Mouse (Mus musculus): ENCODE data around the gene Hoxc8. TPM values are rescaled to one million over a fixed set of nuclear protein-coding genes. Genes with fewer than 3 reads are reported as not detected.

Hoxc8 gene
- polyA plus RNA-seq, 1 experiment from 2014 or later: not detected

DNA sequence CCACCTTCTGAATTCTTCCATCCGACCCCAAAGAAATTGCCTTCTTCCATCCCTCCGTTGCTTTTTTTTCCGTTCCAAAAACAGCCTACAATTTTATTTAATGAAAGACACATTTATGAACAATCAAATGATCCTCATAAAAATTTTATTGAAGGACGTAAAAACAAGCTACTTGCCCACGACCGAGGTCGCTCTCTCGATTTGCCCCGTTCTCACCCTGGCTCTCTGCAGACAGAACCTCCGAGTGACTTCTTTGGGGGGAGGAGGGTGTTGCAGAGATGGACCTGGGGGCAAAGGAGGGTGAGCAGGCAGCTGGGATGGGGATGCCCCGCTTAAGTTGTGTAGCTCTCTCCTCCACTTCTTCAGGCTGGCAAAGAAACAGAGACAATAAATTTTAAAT, 10.1 kb upstream of the Hoxc8 start:
- 3% methylated on average over 11 of the region's 11 CpGs for WGBS
- Histone ChIP-seq H3K27me3 (replicated peaks; ENCODE audit: low read depth, poor library complexity, severe bottlenecking) (peaks cover 100% of the 10 kb centered on the region), H3K36me3 (replicated peaks) (no peaks in the 10 kb centered on the region), H3K4me1 (peaks cover 10% of the 10 kb centered on the region), H3K4me3 (no peak overlapping the region), H3K9me3 (no peaks in the 10 kb centered on the region), H3K27ac (replicated peaks) (no peak overlapping the region)
- no peak for DNase-seq (ENCODE audit: low spot score)

DNA sequence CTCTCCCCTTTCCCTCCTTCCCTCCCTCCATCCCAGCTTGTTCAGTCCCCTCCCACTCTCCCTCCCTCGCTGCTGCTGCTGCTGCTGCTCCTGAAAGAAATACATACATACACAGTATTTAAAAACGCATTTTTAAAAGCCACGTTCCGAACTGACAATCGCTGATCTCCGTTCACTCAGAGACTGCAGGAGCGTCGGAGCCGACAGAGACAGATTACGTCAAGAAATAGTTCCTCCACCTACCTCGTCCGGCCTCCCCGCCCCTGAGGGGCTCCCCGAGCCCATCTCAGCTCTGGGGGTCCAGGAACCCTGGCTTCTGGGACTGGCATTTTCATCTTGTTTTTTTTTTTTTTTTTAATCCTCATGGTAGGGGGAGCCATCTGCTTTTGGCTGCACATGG, 9.5 kb upstream of the Hoxc8 start:
- DNase-seq (ENCODE audit: low spot score): no peak
- Histone ChIP-seq H3K27me3 (replicated peaks; ENCODE audit: low read depth, poor library complexity, severe bottlenecking) (peaks cover 100% of the 10 kb centered on the region), H3K4me1 (peaks cover 10% of the 10 kb centered on the region), H3K27ac (replicated peaks) (no peak overlapping the region), H3K36me3 (replicated peaks) (no peaks in the 10 kb centered on the region), H3K4me3 (peak overlapping the region; percentile 47), H3K9me3 (no peaks in the 10 kb centered on the region)
- WGBS: under 1% methylated on average over 14 of the region's 14 CpGs

DNA sequence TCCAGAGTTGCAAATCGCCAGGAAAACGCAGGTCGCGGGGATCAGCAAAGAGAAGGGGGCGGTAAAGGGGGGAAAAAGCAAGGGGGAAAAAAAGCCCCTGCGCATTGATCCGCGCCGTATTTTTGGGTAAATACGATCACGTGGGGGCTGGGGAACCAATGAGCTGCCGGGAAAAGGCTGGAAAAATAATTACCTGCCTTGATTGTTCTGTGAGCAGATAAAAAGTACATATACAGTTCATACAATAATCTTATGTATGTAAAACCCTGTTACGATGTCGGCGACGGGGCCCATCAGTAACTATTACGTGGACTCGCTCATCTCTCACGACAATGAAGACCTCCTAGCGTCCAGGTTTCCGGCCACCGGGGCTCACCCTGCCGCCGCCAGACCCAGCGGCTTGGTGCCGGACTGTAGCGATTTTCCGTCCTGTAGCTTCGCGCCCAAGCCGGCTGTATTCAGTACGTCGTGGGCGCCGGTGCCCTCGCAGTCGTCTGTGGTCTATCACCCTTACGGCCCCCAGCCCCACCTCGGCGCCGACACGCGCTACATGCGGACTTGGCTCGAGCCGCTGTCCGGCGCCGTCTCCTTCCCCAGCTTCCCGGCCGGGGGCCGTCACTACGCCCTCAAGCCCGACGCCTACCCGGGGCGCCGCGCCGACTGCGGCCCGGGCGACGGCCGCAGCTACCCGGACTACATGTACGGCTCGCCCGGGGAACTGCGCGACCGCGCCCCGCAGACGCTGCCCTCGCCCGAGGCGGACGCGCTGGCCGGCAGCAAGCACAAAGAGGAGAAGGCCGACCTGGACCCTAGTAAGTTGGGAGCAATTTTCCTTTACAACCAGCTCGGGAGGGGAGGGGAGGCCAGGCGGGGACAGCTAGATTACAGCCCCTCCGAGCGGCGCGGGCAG, 8.8 kb upstream of the Hoxc8 start:
- no peak overlapping the region for H3K27ac ChIP-seq (replicated peaks)
- DNase-seq (ENCODE audit: low spot score): peak; percentile 72
- H3K4me1 ChIP-seq: peaks cover 10% of the 10 kb centered on the region
- H3K4me3 ChIP-seq: peak overlapping the region; percentile 47
- no peaks in the 10 kb centered on the region for H3K9me3 ChIP-seq
- H3K36me3 ChIP-seq (replicated peaks): no peaks in the 10 kb centered on the region
- H3K27me3 ChIP-seq (replicated peaks; ENCODE audit: low read depth, poor library complexity, severe bottlenecking): peaks cover 100% of the 10 kb centered on the region
- under 1% methylated on average over 88 of the region's 88 CpGs for WGBS

DNA sequence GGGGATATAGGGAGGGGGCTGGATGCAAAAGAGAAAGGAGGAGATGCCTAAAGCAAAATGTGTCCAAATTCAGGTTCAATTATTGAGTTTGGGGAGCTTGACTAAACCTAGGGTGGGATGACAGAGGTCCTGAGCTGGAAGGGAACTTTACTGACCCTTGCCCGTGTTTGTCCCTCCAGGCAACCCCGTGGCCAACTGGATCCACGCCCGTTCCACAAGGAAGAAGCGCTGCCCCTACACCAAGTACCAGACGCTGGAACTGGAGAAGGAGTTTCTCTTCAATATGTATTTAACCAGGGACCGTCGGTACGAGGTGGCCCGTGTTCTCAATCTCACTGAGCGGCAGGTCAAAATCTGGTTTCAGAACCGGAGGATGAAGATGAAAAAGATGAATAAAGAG, 6.7 kb upstream of the Hoxc8 start:
- Histone ChIP-seq H3K36me3 (replicated peaks) (no peaks in the 10 kb centered on the region), H3K27ac (replicated peaks) (no peak overlapping the region), H3K27me3 (replicated peaks; ENCODE audit: low read depth, poor library complexity, severe bottlenecking) (peaks cover 100% of the 10 kb centered on the region), H3K4me1 (peaks cover 10% of the 10 kb centered on the region), H3K9me3 (no peaks in the 10 kb centered on the region), H3K4me3 (no peak overlapping the region)
- no peak for DNase-seq (ENCODE audit: low spot score)
- WGBS: 1% methylated on average over 12 of the region's 12 CpGs

DNA sequence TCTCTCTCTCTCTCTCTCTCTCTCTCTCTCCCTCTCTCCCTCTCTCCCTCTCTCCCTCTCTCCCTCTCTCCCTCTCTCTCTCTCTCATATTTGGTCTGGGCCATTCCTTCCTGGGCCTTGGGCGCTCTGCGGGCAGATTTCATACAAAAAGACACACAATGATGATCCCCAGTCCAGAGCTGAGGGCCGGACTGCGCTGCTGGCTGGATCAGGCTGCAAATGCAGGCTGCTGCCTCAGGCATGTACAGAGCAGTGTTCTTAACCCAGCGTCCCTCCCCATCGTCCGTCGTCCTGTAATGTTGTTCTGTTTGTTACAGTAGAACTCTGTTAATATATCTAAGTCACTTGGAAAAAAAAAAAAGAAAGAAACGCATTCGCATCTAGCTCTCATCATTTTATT, 5.9 kb upstream of the Hoxc8 start:
- Histone ChIP-seq H3K4me3 (no peak overlapping the region), H3K9me3 (no peaks in the 10 kb centered on the region), H3K27me3 (replicated peaks; ENCODE audit: low read depth, poor library complexity, severe bottlenecking) (peaks cover 100% of the 10 kb centered on the region), H3K4me1 (peaks cover 10% of the 10 kb centered on the region), H3K27ac (replicated peaks) (no peak overlapping the region), H3K36me3 (replicated peaks) (no peaks in the 10 kb centered on the region)
- under 1% methylated on average over 10 of the region's 10 CpGs for WGBS
- no peak for DNase-seq (ENCODE audit: low spot score)

DNA sequence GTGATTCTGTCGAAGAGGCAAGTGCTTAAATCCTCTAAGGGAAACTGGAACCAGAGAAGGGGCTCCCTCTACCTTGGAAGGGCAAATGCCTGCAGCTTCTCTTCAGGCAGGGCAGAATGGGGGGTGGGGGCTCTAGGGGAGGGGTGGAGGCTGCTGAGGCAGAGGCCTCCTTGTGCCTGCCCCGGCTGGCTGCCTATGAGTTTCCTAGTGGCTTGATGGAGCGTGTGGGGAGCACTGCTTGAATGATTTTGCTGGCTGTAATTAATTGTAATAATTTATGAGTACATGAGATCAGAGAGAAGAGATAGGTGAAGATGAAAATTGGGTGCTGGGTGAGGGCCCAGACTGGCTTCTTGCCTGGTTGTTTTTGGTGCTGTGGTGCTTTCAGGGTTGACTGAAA, 5.5 kb upstream of the Hoxc8 start:
- H3K36me3 ChIP-seq (replicated peaks): no peaks in the 10 kb centered on the region
- H3K4me3 ChIP-seq: no peak overlapping the region
- peaks cover 10% of the 10 kb centered on the region for H3K4me1 ChIP-seq
- H3K27ac ChIP-seq (replicated peaks): no peak overlapping the region
- H3K9me3 ChIP-seq: no peaks in the 10 kb centered on the region
- peaks cover 100% of the 10 kb centered on the region for H3K27me3 ChIP-seq (replicated peaks; ENCODE audit: low read depth, poor library complexity, severe bottlenecking)
- 2% methylated on average over 3 of the region's 3 CpGs for WGBS
- DNase-seq (ENCODE audit: low spot score): no peak

DNA sequence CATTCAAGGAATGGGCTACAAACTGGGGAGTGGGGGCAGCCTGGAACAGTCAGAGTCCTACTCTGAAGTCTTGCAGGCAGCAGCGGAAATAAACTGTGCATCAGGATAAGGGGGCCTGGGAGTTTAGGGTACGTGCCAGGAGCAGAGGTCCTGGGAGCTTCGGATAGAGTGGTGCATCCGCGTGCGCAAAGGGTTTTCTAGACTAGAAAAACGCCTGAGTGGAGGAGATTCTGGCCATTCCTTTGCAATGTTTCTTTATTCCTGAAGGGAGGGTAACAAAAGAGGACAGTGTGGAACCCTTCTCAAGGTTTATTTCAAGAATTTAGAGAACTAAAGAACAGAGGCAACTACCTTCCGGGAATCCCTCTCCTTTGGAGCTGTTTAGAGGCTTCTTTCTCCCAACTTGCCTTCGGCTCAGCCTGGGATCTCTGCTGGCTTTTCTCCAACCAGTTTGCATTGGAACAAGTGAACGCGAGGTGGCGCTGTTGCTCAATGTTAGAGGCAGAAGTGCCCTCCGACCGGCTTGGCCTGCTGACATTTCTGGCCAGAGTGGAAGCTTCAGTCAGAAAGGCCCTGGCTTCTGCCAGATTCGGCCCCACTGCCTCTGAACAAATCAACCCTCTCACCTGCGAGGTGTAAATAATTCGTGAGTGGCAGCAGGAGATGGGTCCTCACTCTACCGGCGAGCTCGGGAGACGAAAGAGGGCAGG, 3.1 kb upstream of the Hoxc8 start:
- peak; percentile 92 for DNase-seq (ENCODE audit: low spot score)
- Histone ChIP-seq H3K27me3 (replicated peaks; ENCODE audit: low read depth, poor library complexity, severe bottlenecking) (peaks cover 100% of the 10 kb centered on the region), H3K36me3 (replicated peaks) (no peaks in the 10 kb centered on the region), H3K4me3 (no peak overlapping the region), H3K27ac (replicated peaks) (no peak overlapping the region), H3K4me1 (peaks cover 3% of the 10 kb centered on the region; the same call in 1 of the 2 replicates), H3K9me3 (no peaks in the 10 kb centered on the region)
- 2% methylated on average over 21 of the region's 21 CpGs for WGBS

DNA sequence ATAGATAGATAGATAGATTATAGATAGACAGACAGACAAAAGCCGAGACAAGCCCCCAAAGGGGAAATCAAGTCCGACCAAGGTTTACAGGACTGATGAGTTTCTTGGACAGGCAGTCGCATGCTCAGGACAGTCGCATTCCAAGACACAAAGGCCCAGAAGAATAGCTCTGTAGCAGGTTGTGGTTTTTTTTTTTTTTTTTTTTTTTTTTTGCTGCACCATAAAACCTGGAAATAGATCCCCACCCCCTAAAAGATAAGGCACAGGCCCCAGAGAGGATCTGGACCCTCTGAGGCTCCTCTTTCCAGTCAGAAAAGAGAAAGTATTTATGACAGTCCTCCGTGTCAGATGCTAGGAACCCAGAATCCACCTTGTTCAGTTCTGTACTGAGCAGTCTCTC, 2.3 kb upstream of the Hoxc8 start:
- Histone ChIP-seq H3K36me3 (replicated peaks) (no peaks in the 10 kb centered on the region), H3K4me3 (no peak overlapping the region), H3K4me1 (peaks cover 3% of the 10 kb centered on the region; the same call in 1 of the 2 replicates), H3K9me3 (no peaks in the 10 kb centered on the region), H3K27me3 (replicated peaks; ENCODE audit: low read depth, poor library complexity, severe bottlenecking) (peaks cover 100% of the 10 kb centered on the region), H3K27ac (replicated peaks) (no peak overlapping the region)
- WGBS: 9% methylated on average over 5 of the region's 5 CpGs
- no peak for DNase-seq (ENCODE audit: low spot score)

DNA sequence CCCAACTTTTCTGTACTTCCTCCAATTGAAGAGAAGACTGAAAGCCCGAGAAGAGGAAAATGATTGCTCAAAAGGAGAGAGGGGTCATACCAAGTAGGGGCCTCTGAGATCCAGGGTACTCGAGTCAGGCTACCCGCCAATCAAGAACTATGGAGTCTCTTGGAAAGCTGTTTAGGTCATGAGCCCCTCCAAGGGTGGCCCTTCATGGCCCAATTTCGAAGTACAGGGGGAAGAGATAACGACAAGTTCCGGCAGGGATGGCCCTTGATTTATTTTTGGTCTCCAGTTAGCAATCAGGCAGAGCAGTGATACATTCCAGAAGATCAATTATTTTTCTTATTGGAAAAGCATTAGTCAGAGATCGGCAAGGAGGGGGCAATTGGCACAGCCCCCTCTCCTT, 1.4 kb downstream of the Hoxc8 start:
- H3K36me3 ChIP-seq (replicated peaks): no peaks in the 10 kb centered on the region
- DNase-seq (ENCODE audit: low spot score): no peak
- no peak overlapping the region for H3K4me3 ChIP-seq
- WGBS: 3% methylated on average over 7 of the region's 7 CpGs
- no peak overlapping the region for H3K27ac ChIP-seq (replicated peaks)
- peaks cover 100% of the 10 kb centered on the region for H3K27me3 ChIP-seq (replicated peaks; ENCODE audit: low read depth, poor library complexity, severe bottlenecking)
- H3K9me3 ChIP-seq: no peaks in the 10 kb centered on the region
- H3K4me1 ChIP-seq: peaks cover 3% of the 10 kb centered on the region; the same call in 1 of the 2 replicates

DNA sequence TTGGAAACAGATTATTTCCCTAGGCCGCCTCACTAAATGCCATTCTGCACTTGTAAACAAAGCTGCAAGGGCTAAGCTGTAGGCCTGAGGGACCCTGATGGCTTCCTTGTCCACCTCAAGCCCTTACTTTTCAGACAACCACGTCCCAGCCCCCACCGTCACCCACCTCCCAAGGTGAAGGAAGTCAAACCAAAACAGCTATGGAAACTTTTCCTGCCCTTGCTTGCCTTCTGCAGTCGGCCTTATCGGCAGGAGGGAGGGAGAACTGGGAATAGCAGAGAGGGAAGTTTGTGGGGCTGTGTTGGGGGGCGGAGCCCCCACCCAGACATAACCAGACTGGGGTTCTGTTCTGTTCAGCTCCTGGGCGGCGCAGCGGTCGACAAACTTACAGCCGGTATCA, 1.8 kb downstream of the Hoxc8 start:
- Histone ChIP-seq H3K27ac (replicated peaks) (no peak overlapping the region), H3K4me1 (peaks cover 3% of the 10 kb centered on the region; the same call in 1 of the 2 replicates), H3K9me3 (no peaks in the 10 kb centered on the region), H3K36me3 (replicated peaks) (no peaks in the 10 kb centered on the region), H3K4me3 (no peak overlapping the region), H3K27me3 (replicated peaks; ENCODE audit: low read depth, poor library complexity, severe bottlenecking) (peaks cover 100% of the 10 kb centered on the region)
- no peak for DNase-seq (ENCODE audit: low spot score)
- under 1% methylated on average over 11 of the region's 11 CpGs for whole genome bisulfite sequencing

DNA sequence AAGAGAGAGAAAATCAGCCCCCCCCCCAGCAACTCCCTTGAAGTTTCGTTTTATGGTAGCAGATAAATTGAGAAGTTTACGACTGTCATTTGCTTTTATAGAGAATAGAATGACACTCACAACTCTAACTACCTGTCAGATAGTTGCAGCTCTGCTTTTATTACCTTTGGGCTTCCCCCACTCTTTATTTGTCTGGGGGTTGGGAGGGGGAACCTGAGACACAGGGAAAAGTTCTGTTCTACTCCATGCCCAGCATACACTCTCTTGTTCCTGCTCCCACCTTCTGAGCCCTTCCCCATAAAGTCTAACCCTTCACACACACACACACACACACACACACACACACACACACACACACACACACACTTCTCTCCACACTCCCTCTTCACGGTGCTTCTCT, 2.5 kb downstream of the Hoxc8 start:
- H3K9me3 ChIP-seq: no peaks in the 10 kb centered on the region
- peaks cover 3% of the 10 kb centered on the region; the same call in 1 of the 2 replicates for H3K4me1 ChIP-seq
- no peak for DNase-seq (ENCODE audit: low spot score)
- H3K36me3 ChIP-seq (replicated peaks): no peaks in the 10 kb centered on the region
- H3K27ac ChIP-seq (replicated peaks): no peak overlapping the region
- peaks cover 100% of the 10 kb centered on the region for H3K27me3 ChIP-seq (replicated peaks; ENCODE audit: low read depth, poor library complexity, severe bottlenecking)
- whole genome bisulfite sequencing: under 1% methylated on average over 3 of the region's 3 CpGs
- no peak overlapping the region for H3K4me3 ChIP-seq

DNA sequence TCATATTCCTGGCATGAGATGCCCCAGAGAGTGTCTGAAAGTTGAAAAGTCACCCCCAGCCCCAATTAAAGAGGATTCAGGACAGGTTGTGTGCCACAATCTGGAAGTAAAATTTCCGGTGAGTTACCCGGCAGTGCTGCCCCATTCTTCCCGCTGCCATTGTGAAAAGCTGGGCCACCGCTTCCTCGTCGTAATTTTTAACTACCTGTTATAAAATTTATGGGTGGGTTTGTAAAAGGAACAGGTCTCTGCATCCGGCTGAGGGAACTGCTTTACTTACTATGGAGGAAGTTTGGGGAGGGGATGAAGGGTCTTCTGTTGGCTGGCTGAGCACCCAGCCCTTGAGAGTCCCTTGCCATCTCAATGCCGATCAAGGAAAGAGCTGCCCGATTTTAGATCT, 6.1 kb downstream of the Hoxc8 start:
- Histone ChIP-seq H3K4me3 (no peak overlapping the region), H3K4me1 (peaks cover 19% of the 10 kb centered on the region)

DNA sequence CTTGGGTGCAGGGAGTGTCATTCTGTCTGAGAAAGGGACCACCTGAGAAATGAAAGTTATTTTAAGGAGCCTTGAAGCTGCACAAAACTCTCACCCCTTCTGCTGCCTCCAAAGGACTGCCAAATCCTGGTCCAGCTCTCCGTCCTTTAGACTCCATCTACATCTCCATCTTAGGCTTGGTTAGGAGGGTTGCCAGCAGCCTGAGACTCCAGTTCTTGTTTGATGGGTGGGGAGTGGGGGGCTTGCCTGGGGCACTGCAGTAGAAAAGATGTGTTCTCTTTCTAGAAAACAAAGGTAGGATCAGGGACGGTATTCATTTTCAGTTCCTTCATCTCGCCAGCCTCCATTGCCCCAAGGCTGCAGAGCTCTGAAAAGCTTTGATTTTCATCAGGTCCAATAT, 7.0 kb downstream of the Hoxc8 start:
- no peak overlapping the region for H3K4me3 ChIP-seq

More for the DNA sequence above, 6.1 kb downstream of the Hoxc8 start:
- no peak for DNase-seq (ENCODE audit: low spot score)
- Histone ChIP-seq H3K27me3 (replicated peaks; ENCODE audit: low read depth, poor library complexity, severe bottlenecking) (peaks cover 100% of the 10 kb centered on the region), H3K27ac (replicated peaks) (no peak overlapping the region), H3K36me3 (replicated peaks) (no peaks in the 10 kb centered on the region), H3K9me3 (no peaks in the 10 kb centered on the region)
- 2% methylated on average over 9 of the region's 9 CpGs for WGBS

More for the DNA sequence above, 7.0 kb downstream of the Hoxc8 start:
- Histone ChIP-seq H3K4me1 (peaks cover 19% of the 10 kb centered on the region), H3K36me3 (replicated peaks) (no peaks in the 10 kb centered on the region), H3K27ac (replicated peaks) (no peak overlapping the region), H3K9me3 (no peaks in the 10 kb centered on the region), H3K27me3 (replicated peaks; ENCODE audit: low read depth, poor library complexity, severe bottlenecking) (peaks cover 100% of the 10 kb centered on the region)
- under 1% methylated on average over 3 of the region's 3 CpGs for WGBS
- DNase-seq (ENCODE audit: low spot score): no peak
